Mouse (Mus musculus) liver, adult 2 months (tissue): Measurements from ENCODE around the gene Kcnh1. TPM values are rescaled to one million over a fixed set of nuclear protein-coding genes. Genes with fewer than 3 reads are reported as not detected.

Experiments
- DNase-seq: peaks from one replicate; pipeline ENCODE4 v3.0.0-alpha.2; 2011; ENCODE audit warnings: low read depth, low spot score; ENCODE audit errors: extremely low read depth
- H3K27ac ChIP-seq: fragments of 200-500 bp; replicated peaks from 2 replicates; pipeline ENCODE4 v1.5.1; 2012; ENCODE audit warnings: low read depth, mild to moderate bottlenecking, control low read depth, inconsistent platforms, low read length; ENCODE audit not compliant: insufficient read depth
- H3K27me3 ChIP-seq: fragments of 200-500 bp; 2 replicates; pipeline ENCODE4 v1.6.1; 2012; ENCODE audit warnings: mild to moderate bottlenecking, moderate library complexity, low read length, inconsistent platforms; ENCODE audit not compliant: control insufficient read depth, insufficient read depth
- H3K36me3 ChIP-seq: fragments of 200-500 bp; 2 replicates; pipeline ENCODE4 v1.6.1; 2012; ENCODE audit warnings: low read length, inconsistent platforms; ENCODE audit not compliant: control insufficient read depth, insufficient read depth
- H3K4me1 ChIP-seq: fragments of 200-500 bp; 2 replicates; pipeline ENCODE4 v1.6.1; 2011; ENCODE audit warnings: low read length; ENCODE audit not compliant: control insufficient read depth, insufficient read depth
- H3K4me3 ChIP-seq: fragments of 200-500 bp; 2 replicates; pipeline ENCODE4 v1.5.1; 2011; ENCODE audit warnings: low read depth, mild to moderate bottlenecking, control low read depth, low read length, moderate library complexity; ENCODE audit not compliant: insufficient read depth
- H3K79me2 ChIP-seq: fragments of 200-500 bp; 2 replicates; pipeline ENCODE4 v1.6.1; 2012; ENCODE audit warnings: inconsistent platforms, mild to moderate bottlenecking, low read length, moderate library complexity; ENCODE audit not compliant: control insufficient read depth, insufficient read depth
- H3K9ac ChIP-seq: fragments of 200-500 bp; 2 replicates; pipeline ENCODE4 v1.6.1; 2012; ENCODE audit warnings: low read depth, mild to moderate bottlenecking, control low read depth, inconsistent platforms, low read length
- CTCF ChIP-seq: fragments of 200-500 bp; IDR thresholded peaks from 2 replicates; pipeline ENCODE4 v1.5.1; 2011; ENCODE audit warnings: low read depth, low read length, control low read depth
- POLR2A ChIP-seq: fragments of 200-500 bp; IDR thresholded peaks from 2 replicates; pipeline ENCODE4 v1.6.1; 2011; ENCODE audit warnings: low read length, control low read depth; ENCODE audit not compliant: insufficient read depth; ENCODE audit errors: extremely low read depth
- WGBS: fragments of 180-500 bp; shearing (Covaris S2); methylation state at CpG from one replicate; pipeline ENCODE4 v1.1.7; 2018; 5-methylcytosine and 5-hydroxymethylcytosine counted together
- polyA plus RNA-seq: library from polyadenylated mRNA; depleted of rRNA; stranded (reverse); fragments of >200 nt; gene quantifications from 2 replicates; pipeline ENCODE4 v1.2.3, GENCODE M21; 2012
- total RNA-seq: library from RNA; depleted of rRNA; stranded (reverse); fragments of >200 nt; gene quantifications from 2 replicates; pipeline ENCODE4 v1.2.3, GENCODE M21; 2014

The Kcnh1 gene
- total and polyA plus RNA-seq, 2 experiments: not detected

DNA sequence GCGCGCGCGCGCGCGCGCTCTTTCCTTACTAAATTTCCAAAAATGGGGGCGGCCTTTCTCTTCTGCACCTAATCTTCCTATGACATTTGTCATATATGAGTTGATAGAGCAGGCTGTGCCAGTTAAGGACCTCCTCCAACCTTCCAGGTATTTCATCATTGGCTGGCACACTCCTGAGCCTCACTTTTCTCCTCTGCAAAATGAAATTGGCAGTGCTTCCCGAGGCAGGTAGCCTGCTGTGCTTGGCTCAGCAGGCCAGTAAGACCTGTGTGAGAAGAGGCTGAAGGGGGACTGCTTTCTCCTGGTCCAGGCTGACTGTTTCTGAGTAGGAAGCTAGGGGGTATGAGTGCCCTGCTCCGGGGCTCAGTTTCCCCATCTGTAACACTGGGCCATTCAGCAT, 297.0 kb downstream of the Kcnh1 start:
- Histone ChIP-seq H3K27me3 (no peaks in the 10 kb centered on the region), H3K36me3 (no peaks in the 10 kb centered on the region), H3K9ac (no peak overlapping the region), H3K4me1 (no peaks in the 10 kb centered on the region), H3K4me3 (no peak overlapping the region), H3K79me2 (no peaks in the 10 kb centered on the region), H3K27ac (no peak overlapping the region)
- DNase-seq: no peak
- TF ChIP-seq POLR2A: no peak
- whole genome bisulfite sequencing: 93% methylated on average over 11 of the region's 11 CpGs

DNA sequence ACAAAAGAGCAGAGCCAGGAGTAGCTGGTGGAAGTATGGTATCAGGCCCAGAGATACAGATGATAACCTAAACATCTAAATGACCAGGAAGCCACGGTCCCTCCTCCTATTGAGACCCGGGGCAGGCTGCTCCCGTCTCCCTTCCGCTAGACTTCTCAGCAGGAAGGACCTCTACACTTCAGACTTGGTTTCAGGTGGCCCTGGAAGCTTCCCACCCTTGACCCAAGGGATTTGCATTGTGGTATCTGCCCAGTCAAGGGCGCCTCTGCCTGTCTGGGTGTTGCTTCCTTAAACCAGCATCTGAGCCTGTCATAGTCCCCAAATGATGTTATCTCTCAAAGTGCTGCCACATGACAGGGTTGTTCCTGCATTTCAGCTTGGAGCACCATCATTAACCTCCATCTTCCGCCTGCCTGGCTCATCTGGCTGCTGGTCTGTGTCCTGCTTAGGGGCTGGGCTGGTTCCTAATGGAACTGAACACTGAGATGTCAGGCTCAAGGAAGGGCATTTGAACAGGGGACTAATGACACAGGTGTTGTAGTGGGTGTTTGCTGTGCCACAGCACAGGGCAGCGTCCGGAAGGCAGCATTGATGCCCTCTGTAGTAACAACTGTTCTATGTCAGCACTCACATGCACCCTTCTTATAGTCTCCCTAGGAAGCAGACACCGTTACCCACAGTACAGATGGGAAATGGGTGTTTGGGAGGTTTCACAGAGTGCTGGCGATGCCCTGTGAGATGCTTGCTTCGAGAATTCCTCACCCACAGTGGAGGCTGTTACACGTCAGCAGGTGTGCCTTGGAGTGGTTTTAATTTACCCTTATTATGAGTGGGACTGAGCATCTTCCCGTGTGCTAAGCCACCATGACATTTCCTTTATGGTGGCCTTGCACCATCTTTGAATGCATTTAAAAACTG, 299.6 kb downstream of the Kcnh1 start:
- Histone ChIP-seq H3K4me1 (no peaks in the 10 kb centered on the region), H3K79me2 (no peaks in the 10 kb centered on the region), H3K27me3 (no peaks in the 10 kb centered on the region), H3K36me3 (no peaks in the 10 kb centered on the region), H3K4me3 (no peak overlapping the region), H3K9ac (no peak overlapping the region), H3K27ac (no peak overlapping the region)
- 77% methylated on average over 13 of the region's 13 CpGs for WGBS
- TF ChIP-seq CTCF (no peak), POLR2A (no peak)
- DNase-seq: no peak

DNA sequence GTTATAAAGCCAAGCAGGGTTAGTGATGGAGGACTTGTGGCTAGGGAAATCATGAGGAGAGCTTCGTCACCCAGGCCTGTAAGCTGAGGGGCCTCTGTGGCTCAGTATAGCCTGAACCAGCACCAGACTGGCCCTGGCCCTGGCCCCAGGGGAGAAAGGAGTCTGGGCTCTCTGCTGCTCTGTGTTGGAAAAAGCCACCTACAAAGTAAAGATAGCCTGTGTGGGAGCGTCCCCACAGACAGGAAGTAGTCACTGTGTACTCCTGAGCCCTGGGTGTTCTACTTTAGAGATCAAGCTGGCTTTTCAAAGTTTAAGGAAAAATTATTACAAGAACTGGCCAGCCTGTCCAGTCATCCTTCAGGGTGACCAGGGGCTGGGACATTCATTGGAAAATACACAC, 306.9 kb downstream of the Kcnh1 start:
- H3K36me3 ChIP-seq: no peaks in the 10 kb centered on the region
- TF ChIP-seq CTCF (no peak), POLR2A (no peak)
- no peak for DNase-seq
- H3K9ac ChIP-seq: no peak overlapping the region
- no peaks in the 10 kb centered on the region for H3K4me1 ChIP-seq
- 87% methylated on average over 2 of the region's 2 CpGs for WGBS
- H3K27me3 ChIP-seq: no peaks in the 10 kb centered on the region
- no peaks in the 10 kb centered on the region for H3K79me2 ChIP-seq
- H3K27ac ChIP-seq: no peak overlapping the region
- no peak overlapping the region for H3K4me3 ChIP-seq

DNA sequence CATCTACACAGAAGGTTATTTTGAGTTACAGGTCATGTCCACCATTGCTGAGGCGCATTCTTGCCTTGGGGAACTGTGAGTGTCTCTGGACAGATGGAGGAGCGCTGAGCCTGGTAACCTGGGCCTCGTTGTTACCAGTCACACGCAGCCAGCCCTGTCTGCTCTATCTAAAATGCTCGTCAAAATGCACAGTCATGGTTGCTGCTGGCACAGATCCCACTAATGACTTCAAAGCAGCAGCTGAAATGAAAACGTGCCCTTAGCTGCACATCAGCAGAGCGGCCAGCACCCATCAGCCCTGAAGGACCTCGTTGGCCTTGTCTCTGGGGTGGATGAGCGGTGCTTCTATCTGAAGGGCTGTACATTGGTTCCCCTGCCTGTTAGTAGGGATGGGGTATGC, 311.4 kb downstream of the Kcnh1 start:
- Histone ChIP-seq H3K27me3 (no peaks in the 10 kb centered on the region), H3K36me3 (no peaks in the 10 kb centered on the region), H3K4me3 (no peak overlapping the region), H3K9ac (no peak overlapping the region), H3K79me2 (no peaks in the 10 kb centered on the region), H3K27ac (no peak overlapping the region), H3K4me1 (no peaks in the 10 kb centered on the region)
- DNase-seq: no peak
- TF ChIP-seq CTCF (no peak), POLR2A (no peak)
- WGBS: 83% methylated on average over 9 of the region's 9 CpGs

DNA sequence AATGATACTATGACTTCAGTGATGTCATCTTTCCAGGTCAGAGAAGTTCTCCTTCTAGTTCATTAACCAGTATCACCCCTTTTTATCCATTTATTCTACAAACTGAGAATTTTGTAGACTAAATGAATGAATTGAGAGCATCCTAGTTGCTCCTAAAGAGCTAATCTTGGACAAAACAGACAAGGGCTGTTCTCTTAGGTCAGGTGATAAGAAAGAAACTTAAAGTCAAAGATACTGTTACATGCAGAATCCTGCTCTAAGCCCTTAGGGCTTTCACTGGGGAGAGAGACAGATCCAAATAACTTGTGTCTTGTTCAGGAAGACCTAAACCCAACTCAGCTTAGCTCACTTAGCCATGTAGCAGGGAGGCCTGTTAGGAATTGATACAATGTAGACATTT, 312.3 kb downstream of the Kcnh1 start:
- H3K27ac ChIP-seq: no peak overlapping the region
- no peak for DNase-seq
- no peak for TF ChIP-seq CTCF
- TF ChIP-seq POLR2A: no peak
- H3K9ac ChIP-seq: no peak overlapping the region
- H3K27me3 ChIP-seq: no peaks in the 10 kb centered on the region
- no peaks in the 10 kb centered on the region for H3K4me1 ChIP-seq
- no peaks in the 10 kb centered on the region for H3K79me2 ChIP-seq
- no peak overlapping the region for H3K4me3 ChIP-seq
- no peaks in the 10 kb centered on the region for H3K36me3 ChIP-seq

DNA sequence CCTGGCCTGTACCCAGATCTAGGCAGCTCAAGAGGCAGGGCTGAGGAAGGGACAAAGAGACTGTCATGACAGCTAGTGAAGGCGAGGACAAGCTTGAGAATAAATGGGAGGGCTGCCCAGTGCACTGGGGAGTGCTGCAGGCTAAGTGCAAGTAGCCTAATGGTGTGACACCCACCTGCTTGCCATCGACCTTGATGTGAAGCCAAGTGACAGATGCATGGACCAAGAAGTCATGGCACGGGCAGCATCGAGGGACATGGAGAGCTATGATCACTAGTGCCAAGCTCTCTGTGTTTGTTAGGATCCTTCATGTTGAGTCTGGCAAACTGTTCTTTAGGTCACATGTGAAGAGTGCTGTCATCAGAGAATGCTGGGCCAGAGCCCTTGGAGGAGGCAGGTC, 313.1 kb downstream of the Kcnh1 start:
- WGBS: 94% methylated on average over 4 of the region's 4 CpGs
- Histone ChIP-seq H3K27me3 (no peaks in the 10 kb centered on the region), H3K4me3 (no peak overlapping the region), H3K4me1 (no peaks in the 10 kb centered on the region), H3K36me3 (no peaks in the 10 kb centered on the region), H3K9ac (no peak overlapping the region), H3K27ac (no peak overlapping the region), H3K79me2 (no peaks in the 10 kb centered on the region)
- no peak for DNase-seq
- no peak for TF ChIP-seq CTCF
